Mouse (Mus musculus): ENCODE results near the gene Tsfm.

DNA sequence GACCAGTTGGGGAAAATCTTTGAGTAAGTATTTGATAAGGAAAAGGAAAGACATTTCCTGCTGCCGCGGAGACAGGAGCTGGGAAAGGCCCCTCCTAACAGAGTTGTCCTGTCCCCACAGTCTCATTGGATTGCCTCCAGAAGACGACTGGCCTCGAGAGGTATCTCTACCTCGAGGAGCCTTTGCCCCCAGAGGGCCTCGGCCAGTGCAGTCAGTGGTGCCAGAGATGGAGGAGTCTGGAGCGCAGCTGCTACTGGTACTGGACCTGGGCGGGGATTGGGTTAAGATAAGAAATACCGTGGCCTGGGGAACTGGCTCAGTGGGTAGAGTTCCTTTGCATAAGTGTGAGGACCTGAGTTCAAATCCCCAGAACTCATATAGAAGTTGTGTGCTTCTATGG is 35.3 kb upstream of the Tsfm start:
- no peak for TF ChIP-seq POLR2A (IDR thresholded peaks at IDR 0.05; ENCODE audit: low read depth, low read length)
- no peak for TF ChIP-seq CTCF (IDR thresholded peaks at IDR 0.05; ENCODE audit: borderline replicate concordance, insufficient read depth, low read length)

Measured in embryonic fibroblast, embryonic 13.5 days (primary cell).